Comparison of ENCODE assay signal across 8 mouse cellular contexts in the genomic region with DNA sequence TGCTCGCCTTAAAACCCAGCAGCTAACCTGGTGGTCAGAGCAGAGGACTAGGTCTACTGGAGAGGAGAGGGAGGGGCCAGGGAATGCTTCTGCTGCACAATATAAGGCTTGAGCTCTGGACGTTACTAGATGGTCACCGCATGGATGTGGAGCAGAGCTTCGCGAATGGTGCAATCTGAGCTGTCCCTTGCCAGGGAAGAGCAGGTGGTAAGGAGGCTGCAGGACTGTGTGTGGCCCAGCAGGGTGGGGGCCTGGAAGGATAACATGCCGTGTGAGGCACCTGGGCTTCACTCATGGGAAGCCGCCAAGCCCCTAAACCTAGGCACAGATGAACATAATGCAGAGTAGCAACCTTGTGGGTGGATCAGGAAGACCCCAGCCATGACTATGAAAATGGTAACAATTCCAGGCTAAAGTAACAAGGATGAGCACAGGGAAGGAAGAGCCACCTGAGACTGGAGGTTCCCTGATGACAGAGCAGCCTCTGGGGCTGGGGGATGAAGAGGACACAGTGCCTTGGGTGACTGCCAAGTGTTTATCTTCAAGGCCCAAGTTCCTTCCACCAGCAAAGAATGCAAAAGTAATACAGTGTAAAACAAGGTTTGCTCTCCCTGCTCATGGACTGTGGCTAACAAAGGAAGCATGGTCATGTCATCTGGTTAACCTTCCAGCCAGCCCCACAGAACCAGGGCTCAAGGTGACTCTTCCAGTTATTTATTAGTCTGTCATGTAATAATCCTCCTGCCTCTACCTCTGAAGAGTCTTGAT. TPM values are rescaled to one million over a fixed set of nuclear protein-coding genes. Genes with fewer than 3 reads are reported as not detected.
DNase-seq lines count a peak whose midpoint lies in the region; ATAC-seq and TF ChIP-seq lines count a peak whose summit lies in the region.

No protein-coding gene starts in this region.

- no peaks in the 10 kb centered on the region for H3K36me3 ChIP-seq in heart, embryonic 15.5 days

- peak overlapping the region; percentile 87 for H3K4me3 ChIP-seq in layer of hippocampus, adult 2 months
- H3K4me3 ChIP-seq in heart, embryonic 15.5 days: no peak overlapping the region

- no peaks in the 10 kb centered on the region for H3K27me3 ChIP-seq in heart, embryonic 15.5 days

- H3K9me3 ChIP-seq in heart, embryonic 15.5 days (replicated peaks): no peaks in the 10 kb centered on the region

- H3K4me1 ChIP-seq in heart, embryonic 15.5 days (replicated peaks): peaks cover 28% of the 10 kb centered on the region

- WGBS in heart, embryonic 15.5 days: 74% methylated on average over 7 of the region's 7 CpGs

- H3K9ac ChIP-seq in heart, embryonic 15.5 days: no peak overlapping the region

- peak overlapping the region; percentile 69 for H3K27ac ChIP-seq in layer of hippocampus, adult 2 months
- H3K27ac ChIP-seq in heart, embryonic 15.5 days: peak overlapping the region; percentile 83

- no peak for DNase-seq in layer of hippocampus, adult 2 months (ENCODE audit: low spot score in 2 of 2)
- DNase-seq in layer of hippocampus, postnatal 36 days: no peak
- peak; percentile 74 for DNase-seq in cerebellum, adult 8-10 months
- DNase-seq in kidney, postnatal 36 days: peak; percentile 45 to 61
- no peak for DNase-seq in embryo, embryonic 9.5 days (ENCODE audit: extremely low spot score)
- DNase-seq in right cerebral cortex, postnatal 14 days: no peak
- no peak for DNase-seq in urinary bladder, postnatal 25 days (ENCODE audit: low spot score)

- TF ChIP-seq CTCF in layer of hippocampus, adult 2 months (conservative IDR thresholded peaks at IDR 0.05): 0 out of 2 replicates have a peak, but pooled peaks have one; percentile 3

- peak overlapping the region; percentile 43; the same call in 1 of the 2 replicates for H3K4me2 ChIP-seq in heart, embryonic 15.5 days

- ATAC-seq in heart, embryonic 15.5 days (replicated peaks; ENCODE audit: insufficient number of reproducible peaks, insufficient read depth, low FRiP score, low read depth): peak; percentile 53; the same call in 1 of the 2 replicates

RNA-seq across cellular contexts. Expression of gene Rufy3, which starts 21.8 kb away (rescaled TPM):
- 100 to 1,000 TPM; 169 TPM for total RNA-seq in layer of hippocampus, adult 2 months (2021)
- 100 to 1,000 TPM; 174 to 178 TPM for total RNA-seq in layer of hippocampus, postnatal 36 days (2021)
- polyA plus RNA-seq in heart, embryonic 15.5 days (2015; fragmentation: Nextera tagmentation; extraction: Ambion mirVana): 9.2 and 14.5 TPM in 2 replicates

RNA-seq across cellular contexts. Expression of gene Utp3, which starts 32.3 kb away (rescaled TPM):
- 10 to 100 TPM; 29.2 to 30.3 TPM for total RNA-seq in layer of hippocampus, adult 2 months (2021)
- total RNA-seq in layer of hippocampus, postnatal 36 days (2021): 10 to 100 TPM; 27.5 to 28.0 TPM
- 44.1 and 45.1 TPM in 2 replicates for polyA plus RNA-seq in heart, embryonic 15.5 days (2015; fragmentation: Nextera tagmentation; extraction: Ambion mirVana)

RNA-seq across cellular contexts. Expression of gene Jchain, which starts 58.9 kb away (rescaled TPM):
- under 1 TPM; 0.31 to 0.42 TPM for total RNA-seq in layer of hippocampus, adult 2 months (2021)
- total RNA-seq in layer of hippocampus, postnatal 36 days (2021): under 1 TPM; 0.20 to 0.22 TPM
- 0.09 and 0.13 TPM in 2 replicates for polyA plus RNA-seq in heart, embryonic 15.5 days (2015; fragmentation: Nextera tagmentation; extraction: Ambion mirVana)

Comparison
In these comparisons a context has a peak if more than half of its experiments do, and no peak if none do; other contexts are left out.
1. DNase-seq: peak in cerebellum, adult 8-10 months (single experiment) and kidney, postnatal 36 days (2 of 2); none in layer of hippocampus, adult 2 months (0 of 2), layer of hippocampus, postnatal 36 days (0 of 2), embryo, embryonic 9.5 days (single experiment), right cerebral cortex, postnatal 14 days (single experiment) and urinary bladder, postnatal 25 days (single experiment).